Mouse (Mus musculus): ENCODE results near the gene Gbgt1. TPM values are rescaled to one million over a fixed set of nuclear protein-coding genes. Genes with fewer than 3 reads are reported as not detected.

Gbgt1 gene
- polyA plus RNA-seq, 1 experiment from 2014 or later = not detected

DNA sequence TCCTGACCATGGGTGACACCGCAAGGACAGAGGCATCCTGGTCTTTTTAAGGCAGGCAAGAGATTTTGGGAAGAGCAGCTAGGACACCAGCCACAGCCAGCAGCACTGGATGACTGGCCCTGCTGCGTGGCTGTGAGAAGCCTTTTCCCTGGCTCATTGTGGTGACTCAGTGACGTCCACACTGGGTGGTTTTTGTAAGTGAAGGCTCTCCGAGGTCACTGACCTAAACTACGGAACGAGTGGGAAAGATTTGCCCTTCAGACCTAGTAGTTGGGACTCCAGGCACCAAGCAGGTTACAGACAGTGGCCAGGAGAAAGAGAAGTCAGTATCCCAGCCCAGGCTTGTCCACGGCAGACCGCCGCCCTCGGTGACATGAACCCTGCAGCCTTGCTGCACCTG lies 27.7 kb downstream of the Gbgt1 start:
- Histone ChIP-seq H3K27me3 (ENCODE audit: control insufficient read depth, insufficient read depth, low read length) (no peaks in the 10 kb centered on the region), H3K36me3 (ENCODE audit: control insufficient read depth, insufficient read depth, low read length) (no peaks in the 10 kb centered on the region), H3K4me3 (ENCODE audit: control insufficient read depth in 1 of 2, insufficient read depth in 1 of 2, low read depth in 1 of 2, low read length in 2 of 2) (no peak overlapping the region), H3K27ac (replicated peaks in 1 of 2; ENCODE audit: control insufficient read depth in 1 of 2, insufficient read depth in 1 of 2, low read depth in 2 of 2, low read length in 2 of 2) (peak overlapping the region in 1 of 2 experiments; percentile 49; a peak in 1 of 4 replicates), H3K4me2 (ENCODE audit: low read length) (no peak overlapping the region), H3K9ac (ENCODE audit: low read length) (no peak overlapping the region), H3K9me3 (ENCODE audit: control insufficient read depth, low read length) (no peaks in the 10 kb centered on the region), H3K4me1 (ENCODE audit: control insufficient read depth in 2 of 2, insufficient read depth in 2 of 2, low read length in 2 of 2) (peaks cover 25 to 27% of the 10 kb centered on the region in 2 experiments)
- ATAC-seq (ENCODE audit: insufficient number of reproducible peaks, insufficient read depth, low FRiP score, low read depth) = no peak
- 86% methylated on average over 10 of the region's 10 CpGs for WGBS

DNA sequence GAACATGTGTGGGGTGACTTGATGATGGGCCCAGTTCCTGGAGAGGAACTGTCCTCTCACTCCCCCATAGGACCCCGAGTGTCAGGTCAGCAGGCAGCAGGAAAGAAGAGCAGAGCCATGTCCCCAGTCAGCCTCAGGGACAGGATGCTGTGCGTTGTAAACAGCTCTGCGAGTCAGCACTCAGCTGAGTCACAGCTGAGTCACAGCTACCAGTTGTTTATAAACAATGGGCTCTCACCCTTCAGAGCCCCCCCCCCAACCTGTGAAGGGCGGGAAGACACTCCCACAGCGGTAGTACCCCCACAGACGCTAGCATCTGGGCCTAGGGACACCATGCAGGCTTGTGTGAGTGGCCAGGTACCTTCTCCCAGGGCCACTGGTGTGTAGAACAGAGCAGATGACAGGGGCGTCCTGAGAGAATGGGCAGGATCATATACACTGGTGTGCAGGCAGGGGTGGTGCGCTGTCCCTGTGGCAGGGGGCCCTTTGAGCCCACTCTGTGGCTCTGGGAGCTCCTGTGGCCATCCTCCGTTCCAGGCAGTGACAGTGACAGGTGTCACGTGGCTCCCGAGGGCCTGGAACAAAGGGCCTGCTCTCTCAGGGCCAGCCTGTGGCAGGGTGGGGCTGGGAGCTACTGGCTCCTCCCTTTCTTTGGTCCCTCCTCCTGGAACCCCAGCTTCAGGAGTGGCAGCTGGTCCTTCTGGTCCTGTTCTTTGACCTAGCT lies 28.7 kb downstream of the Gbgt1 start:
- H3K9ac ChIP-seq (ENCODE audit: low read length) = peak overlapping the region; percentile 52
- ATAC-seq (ENCODE audit: insufficient number of reproducible peaks, insufficient read depth, low FRiP score, low read depth) = peak; percentile 45
- no peaks in the 10 kb centered on the region for H3K27me3 ChIP-seq (ENCODE audit: control insufficient read depth, insufficient read depth, low read length)
- no peaks in the 10 kb centered on the region for H3K9me3 ChIP-seq (ENCODE audit: control insufficient read depth, low read length)
- H3K4me3 ChIP-seq (ENCODE audit: control insufficient read depth in 1 of 2, insufficient read depth in 1 of 2, low read depth in 1 of 2, low read length in 2 of 2) = no peak overlapping the region
- H3K4me1 ChIP-seq (ENCODE audit: control insufficient read depth in 2 of 2, insufficient read depth in 2 of 2, low read length in 2 of 2) = peaks cover 29 to 36% of the 10 kb centered on the region in 2 experiments
- peak overlapping the region; percentile 34; the same call in 1 of the 2 replicates for H3K4me2 ChIP-seq (ENCODE audit: low read length)
- H3K36me3 ChIP-seq (ENCODE audit: control insufficient read depth, insufficient read depth, low read length) = no peaks in the 10 kb centered on the region
- 26% methylated on average over 11 of the region's 11 CpGs for WGBS
- H3K27ac ChIP-seq (replicated peaks in 1 of 2; ENCODE audit: control insufficient read depth in 1 of 2, insufficient read depth in 1 of 2, low read depth in 2 of 2, low read length in 2 of 2) = peak overlapping the region; percentile 35 to 77

DNA sequence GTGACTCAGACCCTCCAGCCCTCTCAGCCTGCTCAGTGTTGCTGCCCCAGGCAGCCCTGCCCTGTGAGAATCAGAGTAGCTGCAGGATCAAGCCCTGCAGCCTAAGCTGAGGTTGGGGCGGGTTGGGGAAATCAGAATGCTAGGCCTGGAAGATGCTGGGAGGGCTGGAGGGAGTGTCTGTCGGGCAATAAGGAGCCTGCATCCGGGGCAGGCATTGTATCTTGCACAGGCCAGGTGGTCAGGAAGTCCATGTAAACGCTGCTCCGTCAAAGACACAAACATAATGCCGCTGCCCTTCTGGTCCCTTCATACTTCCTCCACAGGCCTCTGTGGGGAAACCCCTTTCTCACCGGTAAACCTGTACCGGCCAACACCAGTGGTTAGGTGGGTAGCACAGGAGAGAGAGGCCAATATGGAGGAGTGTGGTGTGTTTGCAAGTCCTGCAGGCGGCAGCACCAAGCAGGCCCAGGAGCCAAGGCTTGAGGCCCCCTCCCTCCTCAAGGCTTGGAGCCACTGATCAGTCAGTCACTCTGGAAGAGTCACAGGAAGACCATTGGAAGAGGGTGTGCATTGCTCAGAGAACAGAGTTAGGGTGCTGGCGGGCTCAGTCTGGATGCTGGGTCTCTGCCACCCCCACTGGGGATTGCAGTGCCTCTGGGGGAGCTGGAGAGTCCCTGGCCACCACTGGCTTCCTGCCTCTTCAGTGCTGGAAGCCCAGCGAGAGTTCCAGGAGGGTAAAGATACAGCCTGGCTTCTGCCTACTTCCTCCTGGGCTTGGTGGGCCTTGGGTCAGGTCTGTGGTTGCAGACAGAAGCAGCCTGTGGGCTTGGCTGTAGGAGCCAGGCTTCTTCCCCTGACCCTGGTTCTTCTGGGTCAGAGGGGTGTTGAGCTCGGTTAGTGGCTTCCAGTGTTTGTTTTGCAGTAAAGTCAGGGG lies 29.5 kb downstream of the Gbgt1 start:
- no peak for ATAC-seq (ENCODE audit: insufficient number of reproducible peaks, insufficient read depth, low FRiP score, low read depth)
- WGBS = 41% methylated on average over 12 of the region's 12 CpGs
- Histone ChIP-seq H3K4me3 (ENCODE audit: control insufficient read depth in 1 of 2, insufficient read depth in 1 of 2, low read depth in 1 of 2, low read length in 2 of 2) (no peak overlapping the region), H3K9me3 (ENCODE audit: control insufficient read depth, low read length) (no peaks in the 10 kb centered on the region), H3K9ac (ENCODE audit: low read length) (peak overlapping the region; percentile 52), H3K27me3 (ENCODE audit: control insufficient read depth, insufficient read depth, low read length) (no peaks in the 10 kb centered on the region), H3K4me1 (ENCODE audit: control insufficient read depth in 2 of 2, insufficient read depth in 2 of 2, low read length in 2 of 2) (peaks cover 32 to 40% of the 10 kb centered on the region in 2 experiments), H3K27ac (replicated peaks in 1 of 2; ENCODE audit: control insufficient read depth in 1 of 2, insufficient read depth in 1 of 2, low read depth in 2 of 2, low read length in 2 of 2) (peak overlapping the region; percentile 52 to 77), H3K4me2 (ENCODE audit: low read length) (0 out of 2 replicates have a peak overlapping the region, but pooled peaks have one; percentile 34), H3K36me3 (ENCODE audit: control insufficient read depth, insufficient read depth, low read length) (no peaks in the 10 kb centered on the region)

DNA sequence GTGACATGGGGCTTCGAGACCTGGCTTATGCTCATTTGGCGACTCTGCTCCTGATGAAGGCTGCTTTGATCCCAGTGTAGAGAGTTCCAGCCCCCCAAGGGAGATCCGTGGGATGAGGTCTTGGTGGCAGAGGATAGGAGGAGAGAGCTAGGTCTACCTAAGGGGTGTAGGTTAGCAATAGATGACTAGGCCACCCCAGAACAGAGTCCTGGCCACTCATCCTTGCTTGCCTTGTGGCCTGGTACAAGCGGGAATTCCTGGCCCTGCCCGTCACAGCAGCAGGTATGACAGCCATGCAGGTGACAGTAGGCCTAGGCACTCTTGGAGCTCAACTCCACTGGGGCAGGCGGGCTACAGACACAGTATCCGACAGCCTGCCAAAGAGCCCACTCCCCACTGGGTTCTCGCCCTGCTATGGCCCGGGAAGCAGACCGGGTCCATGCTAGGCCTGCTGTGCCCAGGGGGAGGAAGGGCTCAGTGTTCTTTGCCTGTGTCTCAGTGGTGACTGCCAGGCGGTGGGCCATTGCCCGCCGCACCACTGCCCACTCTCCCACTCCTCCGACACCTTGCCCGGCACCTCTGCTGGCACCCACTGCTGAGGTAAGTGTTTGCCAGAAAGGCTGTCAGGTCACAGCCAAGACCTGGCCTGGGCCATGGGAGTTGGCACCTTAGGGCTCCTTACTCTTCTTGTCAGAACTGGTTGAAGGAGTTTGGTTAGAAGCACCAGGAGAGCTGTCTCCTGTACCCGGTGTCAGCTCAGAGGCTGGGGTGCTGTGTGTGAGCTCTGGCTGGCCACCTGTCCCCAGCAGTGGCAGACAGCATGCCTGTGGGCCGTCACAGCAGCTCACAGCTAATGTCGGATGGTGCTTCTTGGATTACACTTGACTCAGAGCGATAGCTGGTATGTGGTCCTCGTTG lies 31.0 kb downstream of the Gbgt1 start:
- WGBS = 85% methylated on average over 20 of the region's 20 CpGs
- ATAC-seq (ENCODE audit: insufficient number of reproducible peaks, insufficient read depth, low FRiP score, low read depth) = no peak
- Histone ChIP-seq H3K36me3 (ENCODE audit: control insufficient read depth, insufficient read depth, low read length) (no peaks in the 10 kb centered on the region), H3K9me3 (ENCODE audit: control insufficient read depth, low read length) (no peaks in the 10 kb centered on the region), H3K4me2 (ENCODE audit: low read length) (no peak overlapping the region), H3K27me3 (ENCODE audit: control insufficient read depth, insufficient read depth, low read length) (no peaks in the 10 kb centered on the region), H3K4me1 (ENCODE audit: control insufficient read depth in 2 of 2, insufficient read depth in 2 of 2, low read length in 2 of 2) (peaks cover 32 to 52% of the 10 kb centered on the region in 2 experiments), H3K4me3 (ENCODE audit: control insufficient read depth in 1 of 2, insufficient read depth in 1 of 2, low read depth in 1 of 2, low read length in 2 of 2) (no peak overlapping the region), H3K9ac (ENCODE audit: low read length) (no peak overlapping the region), H3K27ac (replicated peaks in 1 of 2; ENCODE audit: control insufficient read depth in 1 of 2, insufficient read depth in 1 of 2, low read depth in 2 of 2, low read length in 2 of 2) (no peak overlapping the region)

DNA sequence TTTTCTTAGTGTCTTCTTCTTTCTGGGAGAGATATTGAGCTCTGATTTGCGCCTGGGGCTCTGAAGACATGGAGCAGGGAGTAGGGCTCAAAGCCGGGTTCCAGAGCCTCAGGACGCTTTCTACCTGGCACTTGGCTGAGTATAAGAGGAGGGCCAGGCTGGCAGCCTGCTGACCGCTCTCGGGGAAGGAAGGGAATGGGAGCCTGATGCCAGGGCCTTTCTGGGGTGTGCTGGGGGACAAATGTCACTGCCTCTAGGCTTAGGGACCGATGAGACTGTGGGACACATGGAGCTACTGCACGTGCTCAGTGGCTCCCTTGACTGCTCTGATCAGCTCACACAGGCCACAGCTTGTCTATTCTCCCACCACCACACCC lies 31.7 kb downstream of the Gbgt1 start:
- H3K4me1 ChIP-seq (ENCODE audit: control insufficient read depth in 2 of 2, insufficient read depth in 2 of 2, low read length in 2 of 2) = peaks cover 34 to 55% of the 10 kb centered on the region in 2 experiments
- 88% methylated on average over 7 of the region's 7 CpGs for WGBS

DNA sequence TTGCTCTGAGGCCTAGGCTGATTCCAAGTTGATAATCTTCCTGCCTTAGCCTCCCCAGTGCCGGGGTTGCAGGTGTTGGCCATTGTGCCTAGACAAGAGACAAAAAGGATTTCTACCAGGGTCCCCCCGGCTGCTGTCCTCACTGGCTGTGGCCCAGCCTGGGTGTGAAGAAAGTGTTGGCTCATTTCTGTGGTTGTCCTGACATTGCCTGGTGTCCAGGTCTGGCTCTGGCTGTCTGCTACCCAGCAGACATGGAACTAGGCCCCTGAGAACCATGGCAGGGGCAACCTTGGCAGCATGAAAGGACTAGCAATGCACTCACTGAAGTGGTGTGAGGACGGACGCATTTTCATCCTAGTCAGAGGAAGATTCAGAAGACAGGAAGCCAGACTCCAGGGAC lies 33.2 kb downstream of the Gbgt1 start:
- no peaks in the 10 kb centered on the region for H3K36me3 ChIP-seq (ENCODE audit: control insufficient read depth, insufficient read depth, low read length)
- no peak overlapping the region for H3K9ac ChIP-seq (ENCODE audit: low read length)
- 73% methylated on average over 4 of the region's 4 CpGs for WGBS
- no peaks in the 10 kb centered on the region for H3K27me3 ChIP-seq (ENCODE audit: control insufficient read depth, insufficient read depth, low read length)
- peaks cover 41 to 62% of the 10 kb centered on the region in 2 experiments for H3K4me1 ChIP-seq (ENCODE audit: control insufficient read depth in 2 of 2, insufficient read depth in 2 of 2, low read length in 2 of 2)
- no peak overlapping the region for H3K27ac ChIP-seq (replicated peaks in 1 of 2; ENCODE audit: control insufficient read depth in 1 of 2, insufficient read depth in 1 of 2, low read depth in 2 of 2, low read length in 2 of 2)
- H3K4me3 ChIP-seq (ENCODE audit: control insufficient read depth in 1 of 2, insufficient read depth in 1 of 2, low read depth in 1 of 2, low read length in 2 of 2) = no peak overlapping the region
- H3K9me3 ChIP-seq (ENCODE audit: control insufficient read depth, low read length) = no peaks in the 10 kb centered on the region
- no peak for ATAC-seq (ENCODE audit: insufficient number of reproducible peaks, insufficient read depth, low FRiP score, low read depth)
- no peak overlapping the region for H3K4me2 ChIP-seq (ENCODE audit: low read length)

More for the DNA sequence above, 31.7 kb downstream of the Gbgt1 start:
- Histone ChIP-seq H3K27me3 (ENCODE audit: control insufficient read depth, insufficient read depth, low read length) (no peaks in the 10 kb centered on the region), H3K9ac (ENCODE audit: low read length) (no peak overlapping the region), H3K27ac (replicated peaks in 1 of 2; ENCODE audit: control insufficient read depth in 1 of 2, insufficient read depth in 1 of 2, low read depth in 2 of 2, low read length in 2 of 2) (no peak overlapping the region), H3K9me3 (ENCODE audit: control insufficient read depth, low read length) (no peaks in the 10 kb centered on the region), H3K4me2 (ENCODE audit: low read length) (no peak overlapping the region), H3K36me3 (ENCODE audit: control insufficient read depth, insufficient read depth, low read length) (no peaks in the 10 kb centered on the region), H3K4me3 (ENCODE audit: control insufficient read depth in 1 of 2, insufficient read depth in 1 of 2, low read depth in 1 of 2, low read length in 2 of 2) (no peak overlapping the region)
- ATAC-seq (ENCODE audit: insufficient number of reproducible peaks, insufficient read depth, low FRiP score, low read depth) = no peak

DNA sequence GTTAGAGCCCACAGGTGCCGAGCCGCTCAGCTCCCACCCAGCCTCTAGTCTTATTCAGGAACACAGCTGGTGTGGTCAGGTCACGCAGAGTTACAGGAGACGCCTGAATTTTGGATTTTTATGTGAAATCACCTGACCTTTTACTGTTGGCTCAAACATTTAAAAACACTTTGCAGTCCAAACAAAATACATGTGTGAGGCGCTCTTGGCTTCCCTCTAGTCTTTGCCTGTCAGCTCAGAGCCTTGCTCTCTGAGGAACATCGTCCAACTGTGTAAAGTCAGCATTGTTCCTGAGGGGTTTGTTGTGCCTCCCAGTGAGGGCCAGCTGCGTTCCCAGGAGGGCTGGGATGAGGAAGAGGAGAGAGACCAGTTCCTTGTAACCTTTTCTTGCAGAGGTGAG lies 33.6 kb downstream of the Gbgt1 start:
- Histone ChIP-seq H3K9me3 (ENCODE audit: control insufficient read depth, low read length) (no peaks in the 10 kb centered on the region), H3K27me3 (ENCODE audit: control insufficient read depth, insufficient read depth, low read length) (no peaks in the 10 kb centered on the region), H3K4me2 (ENCODE audit: low read length) (no peak overlapping the region), H3K4me1 (ENCODE audit: control insufficient read depth in 2 of 2, insufficient read depth in 2 of 2, low read length in 2 of 2) (peaks cover 42 to 64% of the 10 kb centered on the region in 2 experiments), H3K27ac (replicated peaks in 1 of 2; ENCODE audit: control insufficient read depth in 1 of 2, insufficient read depth in 1 of 2, low read depth in 2 of 2, low read length in 2 of 2) (0 out of 4 replicates have a peak overlapping the region, but pooled peaks of 1 of the 2 experiments have one; percentile 14), H3K4me3 (ENCODE audit: control insufficient read depth in 1 of 2, insufficient read depth in 1 of 2, low read depth in 1 of 2, low read length in 2 of 2) (no peak overlapping the region), H3K9ac (ENCODE audit: low read length) (no peak overlapping the region), H3K36me3 (ENCODE audit: control insufficient read depth, insufficient read depth, low read length) (no peaks in the 10 kb centered on the region)
- no peak for ATAC-seq (ENCODE audit: insufficient number of reproducible peaks, insufficient read depth, low FRiP score, low read depth)
- WGBS = 69% methylated on average over 7 of the region's 7 CpGs
